In the genomic region with DNA sequence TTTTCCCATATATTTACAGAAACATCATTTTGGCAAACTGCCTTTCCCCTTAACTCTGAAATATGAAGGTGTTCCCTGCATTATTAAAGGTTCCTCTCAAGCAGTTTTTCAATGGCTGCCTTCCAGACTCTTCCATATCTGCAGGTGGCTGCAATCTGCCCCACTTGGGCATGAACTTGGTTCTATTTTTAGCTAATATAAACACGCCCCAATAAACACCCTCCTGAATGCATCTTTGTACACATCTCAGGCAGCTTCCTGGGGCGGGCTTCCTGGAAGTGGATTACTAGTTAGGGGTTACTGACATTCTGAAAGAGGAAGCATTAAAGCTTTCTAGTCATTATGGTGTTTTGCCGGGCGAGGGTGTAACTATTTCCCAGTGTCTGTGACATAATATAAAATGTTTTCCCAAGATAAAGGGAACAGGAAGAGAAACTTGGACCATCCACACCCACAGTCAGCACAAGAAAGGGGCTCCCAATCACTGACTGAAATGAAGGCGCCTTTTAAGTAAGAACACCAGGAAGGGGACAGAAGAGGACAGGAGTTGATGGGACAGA, we compare ENCODE assay signal across 22 mouse cellular contexts.
DNase-seq lines count a peak whose midpoint lies in the region; ATAC-seq and TF ChIP-seq lines count a peak whose summit lies in the region.
"Had no signal": no experiment of that assay in that cellular context is flagged by ENCODE, and none has a peak within 500 bp of the region (broad histone marks: within the 10 kb centered on the region; RNA-seq: fewer than 3 reads in every experiment).

No protein-coding gene starts in this region.

- WGBS in forebrain, embryonic 14.5 days, result 75% methylated on average over 5 of the region's 5 CpGs
- 70% methylated on average over 5 of the region's 5 CpGs for WGBS in forebrain, embryonic 16.5 days
- WGBS in midbrain, postnatal 0 days, result 77% methylated on average over 5 of the region's 5 CpGs
- 79% methylated on average over 5 of the region's 5 CpGs for WGBS in midbrain, embryonic 16.5 days

- H3K4me1 ChIP-seq in forebrain, embryonic 14.5 days (ENCODE audit: control insufficient read depth, insufficient read depth, low read length), result no peaks in the 10 kb centered on the region
- H3K4me1 ChIP-seq in forebrain, embryonic 16.5 days (replicated peaks; ENCODE audit: control insufficient read depth, insufficient read depth, low read length), result peaks cover 8% of the 10 kb centered on the region
- no peaks in the 10 kb centered on the region for H3K4me1 ChIP-seq in midbrain, postnatal 0 days (ENCODE audit: insufficient read depth, low read length)
- H3K4me1 ChIP-seq in midbrain, embryonic 16.5 days (ENCODE audit: control insufficient read depth, insufficient read depth, low read length), result no peaks in the 10 kb centered on the region
- H3K4me1 ChIP-seq: embryonic facial prominence, embryonic 10.5 days; heart, embryonic 15.5 days; liver, embryonic 15.5 days; lung, embryonic 15.5 days; neural tube, embryonic 13.5 days had no signal

- ATAC-seq in forebrain, embryonic 14.5 days, result no peak
- no peak for ATAC-seq in forebrain, embryonic 16.5 days
- ATAC-seq in midbrain, postnatal 0 days (ENCODE audit: low FRiP score), result no peak
- no peak for ATAC-seq in midbrain, embryonic 16.5 days
- ATAC-seq: CD4-positive, CD25-positive, alpha-beta regulatory T cell, adult 4 months; forebrain, postnatal 0 days; intestine, postnatal 0 days had no signal

- peak; percentile 33 for DNase-seq in forebrain, embryonic 14.5 days (ENCODE audit: low spot score)
- peak; percentile 43 for DNase-seq in midbrain, postnatal 0 days (ENCODE audit: low spot score)
- DNase-seq in cerebellum, adult 9-10 months, result peak; percentile 91
- no peak for DNase-seq in left cerebral cortex, postnatal 14 days (ENCODE audit: low spot score in 2 of 2)
- no peak for DNase-seq in frontal cortex, postnatal 36 days (ENCODE audit: low spot score in 2 of 2)
- no peak for DNase-seq in layer of hippocampus, postnatal 10 days (ENCODE audit: low spot score in 2 of 2)
- DNase-seq: adrenal gland, postnatal 25 days; forebrain, postnatal 0 days; gastrocnemius, postnatal 25 days; kidney, postnatal 25 days; lung, postnatal 36 days; midbrain, embryonic 14.5 days had no signal

- no peak overlapping the region for H3K4me3 ChIP-seq in forebrain, embryonic 14.5 days (ENCODE audit: low read depth, low read length)
- no peak overlapping the region for H3K4me3 ChIP-seq in forebrain, embryonic 16.5 days (replicated peaks; ENCODE audit: low read length)
- H3K4me3 ChIP-seq in midbrain, postnatal 0 days (ENCODE audit: low read depth, low read length), result no peak overlapping the region
- H3K4me3 ChIP-seq in midbrain, embryonic 16.5 days (ENCODE audit: low read depth, low read length), result no peak overlapping the region
- H3K4me3 ChIP-seq: embryonic facial prominence, embryonic 10.5 days; heart, embryonic 15.5 days; liver, embryonic 15.5 days; lung, embryonic 15.5 days; myocyte; neural tube, embryonic 13.5 days had no signal

- no peaks in the 10 kb centered on the region for H3K9me3 ChIP-seq in forebrain, embryonic 14.5 days (replicated peaks; ENCODE audit: control insufficient read depth, low read length)
- H3K9me3 ChIP-seq in forebrain, embryonic 16.5 days (ENCODE audit: control insufficient read depth, low read length), result no peaks in the 10 kb centered on the region
- no peaks in the 10 kb centered on the region for H3K9me3 ChIP-seq in midbrain, postnatal 0 days (ENCODE audit: low read length)
- no peaks in the 10 kb centered on the region for H3K9me3 ChIP-seq in midbrain, embryonic 16.5 days (replicated peaks; ENCODE audit: control insufficient read depth, low read length, poor library complexity, severe bottlenecking)
- H3K9me3 ChIP-seq: embryonic facial prominence, embryonic 10.5 days; heart, embryonic 15.5 days; liver, embryonic 15.5 days; lung, embryonic 15.5 days; neural tube, embryonic 13.5 days had no signal

- H3K27me3 ChIP-seq in forebrain, embryonic 14.5 days (replicated peaks; ENCODE audit: control insufficient read depth, insufficient read depth, low read length), result no peaks in the 10 kb centered on the region
- no peaks in the 10 kb centered on the region for H3K27me3 ChIP-seq in forebrain, embryonic 16.5 days (replicated peaks; ENCODE audit: control insufficient read depth, insufficient read depth, low read length)
- no peaks in the 10 kb centered on the region for H3K27me3 ChIP-seq in midbrain, postnatal 0 days (ENCODE audit: insufficient read depth, low read length)
- no peaks in the 10 kb centered on the region for H3K27me3 ChIP-seq in midbrain, embryonic 16.5 days (ENCODE audit: control insufficient read depth, insufficient read depth, low read depth, low read length)
- H3K27me3 ChIP-seq: heart, embryonic 15.5 days; liver, embryonic 15.5 days; lung, embryonic 15.5 days; neural tube, embryonic 13.5 days had no signal

- no peaks in the 10 kb centered on the region for H3K36me3 ChIP-seq in forebrain, embryonic 14.5 days (ENCODE audit: control insufficient read depth, insufficient read depth, low read length)
- H3K36me3 ChIP-seq in forebrain, embryonic 16.5 days (ENCODE audit: control insufficient read depth, insufficient read depth), result no peaks in the 10 kb centered on the region
- no peaks in the 10 kb centered on the region for H3K36me3 ChIP-seq in midbrain, postnatal 0 days (ENCODE audit: insufficient read depth, low read length)
- no peaks in the 10 kb centered on the region for H3K36me3 ChIP-seq in midbrain, embryonic 16.5 days (ENCODE audit: control insufficient read depth, insufficient read depth, low read length)
- H3K36me3 ChIP-seq: embryonic facial prominence, embryonic 10.5 days; heart, embryonic 15.5 days; liver, embryonic 15.5 days; lung, embryonic 15.5 days; neural tube, embryonic 13.5 days had no signal

- no peak for TF ChIP-seq CTCF in midbrain, postnatal 0 days (IDR thresholded peaks at IDR 0.05)

- no peak overlapping the region for H3K27ac ChIP-seq in forebrain, embryonic 14.5 days (ENCODE audit: low read depth, low read length)
- H3K27ac ChIP-seq in forebrain, embryonic 16.5 days (ENCODE audit: low read length), result no peak overlapping the region
- no peak overlapping the region for H3K27ac ChIP-seq in midbrain, postnatal 0 days (ENCODE audit: low read depth, low read length)
- H3K27ac ChIP-seq in midbrain, embryonic 16.5 days (ENCODE audit: low read length), result no peak overlapping the region
- H3K27ac ChIP-seq: embryonic facial prominence, embryonic 10.5 days; heart, embryonic 15.5 days; liver, embryonic 15.5 days; lung, embryonic 15.5 days; neural tube, embryonic 13.5 days had no signal

- H3K4me2 ChIP-seq in forebrain, embryonic 14.5 days (ENCODE audit: low read length), result no peak overlapping the region
- no peak overlapping the region for H3K4me2 ChIP-seq in forebrain, embryonic 16.5 days (ENCODE audit: low read length)
- H3K4me2 ChIP-seq in midbrain, postnatal 0 days (ENCODE audit: low read depth, low read length, poor library complexity, severe bottlenecking), result no peak overlapping the region
- no peak overlapping the region for H3K4me2 ChIP-seq in midbrain, embryonic 16.5 days (ENCODE audit: low read length)
- H3K4me2 ChIP-seq: heart, embryonic 15.5 days; liver, embryonic 15.5 days; lung, embryonic 15.5 days; neural tube, embryonic 13.5 days had no signal

- no peak overlapping the region for H3K9ac ChIP-seq in forebrain, embryonic 14.5 days (ENCODE audit: low read length)
- no peak overlapping the region for H3K9ac ChIP-seq in forebrain, embryonic 16.5 days (replicated peaks; ENCODE audit: low read depth, low read length)
- H3K9ac ChIP-seq in midbrain, postnatal 0 days (replicated peaks; ENCODE audit: low read length, poor library complexity, severe bottlenecking), result no peak overlapping the region
- no peak overlapping the region for H3K9ac ChIP-seq in midbrain, embryonic 16.5 days (ENCODE audit: low read depth, low read length)
- H3K9ac ChIP-seq: forebrain, postnatal 0 days; heart, embryonic 15.5 days; liver, embryonic 15.5 days; lung, embryonic 15.5 days; neural tube, embryonic 13.5 days had no signal

- intact Hi-C loops in left cerebral cortex, postnatal 14 days (cut with DNase I), result no loop called here

Comparison
In these comparisons a context has a peak if more than half of its experiments do, and no peak if none do; other contexts are left out.
1. DNase-seq: peak in forebrain, embryonic 14.5 days (single experiment), midbrain, postnatal 0 days (single experiment) and cerebellum, adult 9-10 months (single experiment); none in left cerebral cortex, postnatal 14 days (0 of 2), frontal cortex, postnatal 36 days (0 of 2) and layer of hippocampus, postnatal 10 days (0 of 2).